Mouse (Mus musculus): ENCODE data around the gene Slc12a5. TPM values are rescaled to one million over a fixed set of nuclear protein-coding genes. Genes with fewer than 3 reads are reported as not detected.
A peak's percentile ranks its signal among the peaks of the same experiment; 100 is the strongest.

Slc12a5 gene
- polyA plus RNA-seq, 1 experiment from 2014 or later, result 0.93 TPM

DNA sequence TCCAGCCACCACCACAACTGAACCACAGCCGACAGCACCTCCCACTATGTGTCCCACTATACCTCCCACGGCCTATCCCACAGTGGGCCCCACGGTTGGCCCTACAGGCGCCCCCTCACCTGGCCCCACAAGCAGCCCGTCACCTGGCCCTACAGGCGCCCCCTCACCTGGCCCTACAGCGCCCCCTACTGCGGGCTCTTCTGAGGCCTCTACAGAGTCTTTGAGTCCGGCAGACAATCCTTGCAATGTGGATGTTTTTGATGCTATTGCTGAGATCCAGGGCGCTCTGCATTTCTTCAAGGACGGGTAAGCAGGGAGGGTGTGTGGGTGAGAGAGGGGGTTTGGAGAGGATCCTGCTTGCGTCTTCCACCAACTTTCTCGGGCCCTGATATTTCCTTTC is 8.2 kb upstream of the Slc12a5 start:
- DNase-seq (ENCODE audit: extremely low spot score, low spot score), result no peak
- H3K27ac ChIP-seq, result no peak overlapping the region
- H3K4me1 ChIP-seq, result peaks cover 42% of the 10 kb centered on the region
- H3K36me3 ChIP-seq (replicated peaks), result no peaks in the 10 kb centered on the region
- peaks cover 91% of the 10 kb centered on the region for H3K27me3 ChIP-seq (ENCODE audit: poor library complexity, severe bottlenecking)
- no peaks in the 10 kb centered on the region for H3K9me3 ChIP-seq
- no peak overlapping the region for H3K4me3 ChIP-seq
- WGBS, result 43% methylated on average over 13 of the region's 13 CpGs

DNA sequence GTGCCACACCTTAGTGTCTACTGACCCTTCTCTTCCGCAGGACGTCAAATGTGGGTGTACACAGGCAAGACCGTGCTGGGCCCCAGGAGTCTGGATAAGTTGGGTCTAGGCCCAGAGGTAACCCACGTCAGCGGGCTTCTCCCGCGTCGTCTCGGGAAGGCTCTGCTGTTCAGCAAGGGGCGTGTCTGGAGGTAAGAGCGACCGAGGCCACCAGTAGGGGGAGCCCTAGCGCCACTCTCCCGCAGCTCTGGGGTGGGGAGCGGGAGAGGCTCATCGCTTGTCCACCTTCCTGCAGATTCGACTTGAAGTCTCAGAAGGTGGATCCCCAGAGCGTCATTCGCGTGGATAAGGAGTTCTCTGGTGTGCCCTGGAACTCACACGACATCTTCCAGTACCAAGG is 7.4 kb upstream of the Slc12a5 start:
- peak; percentile 84 for DNase-seq (ENCODE audit: extremely low spot score, low spot score)
- WGBS, result under 1% methylated on average over 21 of the region's 21 CpGs
- H3K4me3 ChIP-seq, result peak overlapping the region; percentile 9; the same call in 1 of the 2 replicates
- H3K4me1 ChIP-seq, result peaks cover 34% of the 10 kb centered on the region
- H3K27ac ChIP-seq, result 0 out of 2 replicates have a peak overlapping the region, but pooled peaks have one; percentile 30
- H3K9me3 ChIP-seq, result no peaks in the 10 kb centered on the region
- no peaks in the 10 kb centered on the region for H3K36me3 ChIP-seq (replicated peaks)
- H3K27me3 ChIP-seq (ENCODE audit: poor library complexity, severe bottlenecking), result peaks cover 84% of the 10 kb centered on the region

DNA sequence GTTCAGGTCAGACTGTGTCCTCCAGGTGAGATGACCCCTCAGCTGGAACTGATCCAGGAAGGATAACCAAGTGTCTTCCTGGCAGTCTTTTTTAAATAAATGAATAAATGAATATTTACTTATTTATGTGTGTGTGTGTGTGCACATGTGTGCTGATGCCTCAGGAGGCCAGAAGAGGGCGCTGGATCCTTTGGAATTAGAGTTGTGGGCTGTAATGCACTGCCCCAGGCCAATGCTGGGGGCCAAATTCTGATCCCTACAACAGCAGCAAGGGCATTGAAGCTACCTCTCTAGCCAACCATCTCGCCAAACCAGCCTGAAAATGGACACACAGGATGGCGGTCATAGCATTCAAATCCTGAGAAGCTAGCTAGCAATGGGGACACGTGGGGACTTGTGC is 4.9 kb upstream of the Slc12a5 start:
- Histone ChIP-seq H3K27ac (no peak overlapping the region), H3K36me3 (replicated peaks) (no peaks in the 10 kb centered on the region), H3K4me1 (peaks cover 18% of the 10 kb centered on the region), H3K27me3 (ENCODE audit: poor library complexity, severe bottlenecking) (peaks cover 58% of the 10 kb centered on the region), H3K4me3 (no peak overlapping the region), H3K9me3 (no peaks in the 10 kb centered on the region)
- DNase-seq (ENCODE audit: extremely low spot score, low spot score), result no peak
- 73% methylated on average over 4 of the region's 4 CpGs for WGBS

GRCm38 (mm10) chr2:164956195-164956594 is 4.4 kb upstream of the Slc12a5 start:
- no peak for DNase-seq (ENCODE audit: extremely low spot score, low spot score)
- Histone ChIP-seq H3K4me1 (peaks cover 23% of the 10 kb centered on the region), H3K27me3 (ENCODE audit: poor library complexity, severe bottlenecking) (peaks cover 54% of the 10 kb centered on the region), H3K36me3 (replicated peaks) (no peaks in the 10 kb centered on the region), H3K4me3 (no peak overlapping the region), H3K9me3 (no peaks in the 10 kb centered on the region), H3K27ac (no peak overlapping the region)
- 79% methylated on average over 5 of the region's 5 CpGs for WGBS

GRCm38 (mm10) chr2:164957548-164958315 is 2.9 kb upstream of the Slc12a5 start:
- Histone ChIP-seq H3K4me3 (no peak overlapping the region), H3K27ac (no peak overlapping the region), H3K4me1 (peaks cover 30% of the 10 kb centered on the region), H3K36me3 (replicated peaks) (no peaks in the 10 kb centered on the region), H3K9me3 (no peaks in the 10 kb centered on the region), H3K27me3 (ENCODE audit: poor library complexity, severe bottlenecking) (peaks cover 44% of the 10 kb centered on the region)
- DNase-seq (ENCODE audit: extremely low spot score, low spot score), result no peak
- WGBS, result 75% methylated on average over 9 of the region's 9 CpGs

- H3K4me1 ChIP-seq, result peaks cover 40% of the 10 kb centered on the region
- no peaks in the 10 kb centered on the region for H3K9me3 ChIP-seq
- H3K27me3 ChIP-seq (ENCODE audit: poor library complexity, severe bottlenecking), result peaks cover 49% of the 10 kb centered on the region
- DNase-seq (ENCODE audit: extremely low spot score, low spot score), result peak; percentile 66
- WGBS, result 8% methylated on average over 17 of the region's 17 CpGs
- no peaks in the 10 kb centered on the region for H3K36me3 ChIP-seq (replicated peaks)
- H3K4me3 ChIP-seq, result peak overlapping the region; percentile 72
- H3K27ac ChIP-seq, result peak overlapping the region; percentile 89
Observed at GRCm38 (mm10) chr2:164961506-164962182, 1.0 kb downstream of the Slc12a5 start.

GRCm38 (mm10) chr2:164962183-164962580 is 1.6 kb downstream of the Slc12a5 start:
- Histone ChIP-seq H3K27me3 (ENCODE audit: poor library complexity, severe bottlenecking) (peaks cover 49% of the 10 kb centered on the region), H3K4me3 (no peak overlapping the region), H3K4me1 (peaks cover 42% of the 10 kb centered on the region), H3K36me3 (replicated peaks) (no peaks in the 10 kb centered on the region), H3K9me3 (no peaks in the 10 kb centered on the region), H3K27ac (no peak overlapping the region)
- WGBS, result 56% methylated on average over 7 of the region's 7 CpGs
- no peak for DNase-seq (ENCODE audit: extremely low spot score, low spot score)

DNA sequence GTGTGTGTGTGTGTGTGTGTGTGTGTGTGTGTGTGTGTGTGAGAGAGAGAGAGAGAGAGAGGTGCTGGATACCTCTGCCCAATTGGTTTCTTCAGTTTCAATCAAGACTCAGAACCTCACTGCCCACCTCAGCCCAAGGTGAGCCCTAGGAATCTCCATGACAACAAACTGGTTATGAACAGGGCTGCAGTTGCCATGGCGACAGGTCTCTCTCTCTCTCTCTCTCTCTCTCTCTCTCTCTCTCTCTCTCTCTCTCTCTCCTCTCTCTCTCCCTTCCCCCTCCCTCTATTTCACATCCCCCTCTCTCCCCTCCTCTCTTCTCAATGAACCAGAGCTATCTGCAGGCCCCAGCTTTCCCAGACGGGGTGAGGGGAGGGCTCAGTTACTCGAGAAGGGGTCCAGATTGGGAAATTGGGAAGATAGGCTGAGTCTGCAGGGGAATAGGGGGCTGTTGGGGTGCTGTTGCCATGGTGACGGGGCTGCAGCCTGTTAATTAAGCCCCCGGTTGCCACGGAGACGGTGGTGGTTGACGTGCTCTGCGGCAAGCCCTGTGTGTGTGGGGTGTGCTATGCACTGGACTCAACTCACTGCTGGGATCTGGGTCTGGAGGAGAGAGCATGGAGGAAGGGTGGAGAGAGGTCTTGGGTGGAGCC is 3.8 kb downstream of the Slc12a5 start:
- DNase-seq (ENCODE audit: extremely low spot score, low spot score), result peak; percentile 55
- WGBS, result 33% methylated on average over 9 of the region's 9 CpGs
- Histone ChIP-seq H3K27me3 (ENCODE audit: poor library complexity, severe bottlenecking) (peaks cover 70% of the 10 kb centered on the region), H3K4me3 (peak overlapping the region; percentile 26; the same call in 1 of the 2 replicates), H3K36me3 (replicated peaks) (no peaks in the 10 kb centered on the region), H3K27ac (no peak overlapping the region), H3K4me1 (peaks cover 64% of the 10 kb centered on the region), H3K9me3 (no peaks in the 10 kb centered on the region)

DNA sequence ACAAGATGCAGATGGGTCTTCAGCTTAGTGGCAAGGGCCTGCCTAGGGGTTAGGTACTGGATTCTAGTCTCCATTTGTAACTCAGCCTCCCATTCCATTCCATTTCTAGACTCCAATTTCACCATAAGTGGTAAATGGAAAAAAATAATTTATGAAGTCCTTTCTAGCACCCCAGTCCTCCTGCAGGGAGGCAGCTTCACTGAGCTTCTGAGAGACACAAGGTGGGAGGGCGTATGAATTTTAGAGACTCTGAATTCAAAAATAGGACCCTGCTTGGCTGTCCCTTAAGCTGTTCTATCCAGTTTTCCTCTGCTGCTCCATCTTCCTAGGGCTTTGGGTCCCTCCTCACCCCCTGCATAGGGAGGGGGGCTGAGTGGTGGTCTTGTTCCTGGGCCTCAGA is 4.4 kb downstream of the Slc12a5 start:
- Histone ChIP-seq H3K4me3 (peak overlapping the region; percentile 26; the same call in 1 of the 2 replicates), H3K36me3 (replicated peaks) (no peaks in the 10 kb centered on the region), H3K27me3 (ENCODE audit: poor library complexity, severe bottlenecking) (peaks cover 76% of the 10 kb centered on the region), H3K4me1 (peaks cover 70% of the 10 kb centered on the region), H3K9me3 (no peaks in the 10 kb centered on the region), H3K27ac (no peak overlapping the region)
- WGBS, result 84% methylated on average over 1 of the region's 1 CpGs
- no peak for DNase-seq (ENCODE audit: extremely low spot score, low spot score)

DNA sequence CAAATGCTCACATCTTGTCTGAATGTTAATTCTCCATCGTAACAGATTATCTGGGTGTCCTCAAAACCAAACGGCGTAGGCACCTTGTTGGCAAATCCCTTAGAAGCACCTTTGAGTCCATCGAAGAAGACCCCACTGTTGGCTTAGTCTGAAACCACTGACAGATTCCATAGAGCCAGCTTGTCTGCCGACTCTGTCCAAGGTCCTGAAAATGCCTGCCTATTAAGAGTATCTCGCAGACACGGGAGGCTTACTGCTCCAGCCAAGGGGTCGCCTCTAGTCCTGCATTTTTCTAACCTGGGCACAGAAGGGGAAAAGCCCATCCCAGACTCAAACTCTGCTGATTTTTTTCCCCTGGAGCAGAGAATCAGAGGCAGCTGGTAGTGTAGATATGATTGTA is 5.8 kb downstream of the Slc12a5 start:
- peak; percentile 61 for DNase-seq (ENCODE audit: extremely low spot score, low spot score)
- no peak overlapping the region for H3K4me3 ChIP-seq
- H3K27ac ChIP-seq, result no peak overlapping the region
- WGBS, result 21% methylated on average over 8 of the region's 8 CpGs
- H3K9me3 ChIP-seq, result no peaks in the 10 kb centered on the region
- H3K4me1 ChIP-seq, result peaks cover 70% of the 10 kb centered on the region
- H3K36me3 ChIP-seq (replicated peaks), result no peaks in the 10 kb centered on the region
- peaks cover 90% of the 10 kb centered on the region for H3K27me3 ChIP-seq (ENCODE audit: poor library complexity, severe bottlenecking)

DNA sequence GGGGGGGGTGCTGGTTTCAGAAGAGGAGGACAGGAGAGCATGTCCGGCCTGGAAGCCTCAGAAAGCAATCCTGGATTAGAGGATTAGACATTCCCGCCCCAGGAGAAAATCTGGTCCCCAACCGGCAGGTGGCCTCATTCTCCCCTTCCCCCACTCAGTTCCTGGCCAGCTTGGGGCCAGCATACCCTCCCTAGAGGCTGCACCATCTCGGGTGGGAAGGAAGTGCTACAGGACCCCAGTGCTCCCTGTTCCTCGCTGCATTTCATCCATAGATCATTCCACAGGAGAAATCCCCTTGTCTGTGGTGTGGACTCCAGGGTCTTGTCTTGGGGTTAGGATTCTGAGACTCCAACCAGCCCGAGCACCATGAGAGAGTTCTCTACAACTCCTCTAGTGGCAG is 6.6 kb downstream of the Slc12a5 start:
- 2% methylated on average over 6 of the region's 6 CpGs for WGBS
- H3K36me3 ChIP-seq (replicated peaks), result no peaks in the 10 kb centered on the region
- peaks cover 64% of the 10 kb centered on the region for H3K4me1 ChIP-seq
- peaks cover 97% of the 10 kb centered on the region for H3K27me3 ChIP-seq (ENCODE audit: poor library complexity, severe bottlenecking)
- DNase-seq (ENCODE audit: extremely low spot score, low spot score), result no peak
- H3K27ac ChIP-seq, result no peak overlapping the region
- peak overlapping the region; percentile 52 for H3K4me3 ChIP-seq
- no peaks in the 10 kb centered on the region for H3K9me3 ChIP-seq

DNA sequence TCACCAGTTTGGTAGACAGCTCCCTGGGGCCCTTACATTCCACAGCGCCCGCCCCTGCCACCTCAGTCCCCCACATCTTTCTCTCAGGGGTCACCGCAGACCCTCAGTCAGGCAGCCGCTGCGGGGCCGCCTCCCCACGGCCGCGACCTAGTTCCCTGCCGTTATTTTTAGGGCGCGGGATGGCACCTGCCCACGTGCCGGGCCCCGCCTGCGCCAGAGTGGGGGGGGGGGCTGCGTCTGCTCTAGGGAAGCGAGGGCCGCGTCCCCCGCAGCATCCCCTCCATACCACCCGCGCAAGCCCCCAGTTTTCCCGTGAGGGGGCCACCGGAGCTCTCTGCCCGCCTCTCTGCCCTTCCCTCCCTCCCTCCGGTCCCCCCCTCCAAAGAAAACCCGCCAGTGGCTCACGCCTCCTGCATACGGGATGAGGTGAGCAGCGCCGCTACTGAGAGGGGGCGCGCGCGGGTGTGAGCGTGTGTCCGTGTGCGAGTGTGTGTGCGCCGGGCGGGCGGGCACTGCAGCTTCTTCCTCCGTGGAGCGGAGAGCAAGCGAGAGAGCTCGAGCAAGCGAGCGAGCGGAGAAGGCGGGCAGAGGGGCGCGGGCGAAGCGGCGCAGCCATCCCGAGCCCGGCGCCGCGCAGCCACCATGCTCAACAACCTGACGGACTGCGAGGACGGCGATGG is 7.3 kb downstream of the Slc12a5 start:
- no peak for DNase-seq (ENCODE audit: extremely low spot score, low spot score)
- Histone ChIP-seq H3K36me3 (replicated peaks) (no peaks in the 10 kb centered on the region), H3K27ac (no peak overlapping the region; the same call in 1 of the 2 replicates), H3K4me3 (peak overlapping the region; percentile 52), H3K4me1 (peaks cover 64% of the 10 kb centered on the region), H3K27me3 (ENCODE audit: poor library complexity, severe bottlenecking) (peaks cover 97% of the 10 kb centered on the region), H3K9me3 (no peaks in the 10 kb centered on the region)
- under 1% methylated on average over 65 of the region's 65 CpGs for WGBS

Measured in forebrain, embryonic 10.5 days (tissue).